ENCODE assay signal across 8 mouse cellular contexts in genomic region chr7:30121308-30122187, GRCm38 (mm10). TPM values are rescaled to one million over a fixed set of nuclear protein-coding genes. Genes with fewer than 3 reads are reported as not detected.
DNase-seq lines count a peak whose midpoint lies in the region; ATAC-seq and TF ChIP-seq lines count a peak whose summit lies in the region.

Gene Zfp382, plus strand, starts transcription at chr7:30121942.

- no peak for TF ChIP-seq EP300 in lung, postnatal 0 days (IDR thresholded peaks at IDR 0.05)

- ATAC-seq in hindbrain, embryonic 11.5 days (ENCODE audit: low FRiP score), result peak; percentile 96
- ATAC-seq in lung, postnatal 0 days, result peak; percentile 98

- H3K4me1 ChIP-seq in hindbrain, embryonic 11.5 days (replicated peaks; ENCODE audit: control insufficient read depth, insufficient read depth, low read length), result no peaks in the 10 kb centered on the region
- no peaks in the 10 kb centered on the region for H3K4me1 ChIP-seq in lung, postnatal 0 days (ENCODE audit: insufficient read depth, low read depth, low read length)

- peak within 1 kb of the TSS; percentile 79 for H3K4me2 ChIP-seq in hindbrain, embryonic 11.5 days (replicated peaks; ENCODE audit: low read depth, low read length)
- peak within 1 kb of the TSS; percentile 86 for H3K4me2 ChIP-seq in lung, postnatal 0 days (replicated peaks; ENCODE audit: low read depth, low read length)

- under 1% methylated on average over 61 of the region's 61 CpGs for WGBS in hindbrain, embryonic 11.5 days
- under 1% methylated on average over 60 of the region's 61 CpGs for WGBS in lung, postnatal 0 days

- peak within 1 kb of the TSS; percentile 64 for H3K4me3 ChIP-seq in hindbrain, embryonic 11.5 days (ENCODE audit: low read depth, low read length)
- H3K4me3 ChIP-seq in lung, postnatal 0 days (ENCODE audit: low read depth, low read length), result peak within 1 kb of the TSS; percentile 66

- TF ChIP-seq CTCF in lung, postnatal 0 days (IDR thresholded peaks at IDR 0.05), result 0 out of 2 replicates have a peak, but pooled peaks have one; percentile 20

- no peaks in the 10 kb centered on the region for H3K9me3 ChIP-seq in hindbrain, embryonic 11.5 days (ENCODE audit: control insufficient read depth, low read length)
- no peaks in the 10 kb centered on the region for H3K9me3 ChIP-seq in lung, postnatal 0 days (ENCODE audit: low read length)

- H3K27ac ChIP-seq in hindbrain, embryonic 11.5 days (ENCODE audit: low read depth, low read length), result peak within 1 kb of the TSS; percentile 74
- 0 out of 2 replicates have a peak within 1 kb of the TSS, but pooled peaks have one; percentile 1 for H3K27ac ChIP-seq in lung, postnatal 0 days (ENCODE audit: low read length)

- peak within 1 kb of the TSS; percentile 69 for H3K9ac ChIP-seq in hindbrain, embryonic 11.5 days (ENCODE audit: low read depth, low read length)
- H3K9ac ChIP-seq in lung, postnatal 0 days (replicated peaks; ENCODE audit: low read depth), result peak within 1 kb of the TSS; percentile 48

- DNase-seq in NIH3T3 (ENCODE audit: low read depth), result peak; percentile 97
- DNase-seq in cerebellum, adult 9-11 months, result peak; percentile 93
- DNase-seq in frontal cortex, adult 2 months (ENCODE audit: extremely low spot score in 1 of 2, low spot score in 1 of 2), result peak; percentile 60 to 91
- DNase-seq in hindbrain, embryonic 11.5 days (ENCODE audit: low spot score), result peak; percentile 95
- peak; percentile 89 to 92 for DNase-seq in layer of hippocampus, postnatal 10 days (ENCODE audit: low spot score in 2 of 2)
- DNase-seq in lung, postnatal 0 days (ENCODE audit: low spot score), result peak; percentile 92
- DNase-seq in ovary, postnatal 10 days (ENCODE audit: low spot score), result peak; percentile 83
- peak; percentile 91 for DNase-seq in thymus, postnatal 0 days (ENCODE audit: low spot score)

- no peaks in the 10 kb centered on the region for H3K36me3 ChIP-seq in hindbrain, embryonic 11.5 days (ENCODE audit: control insufficient read depth, insufficient read depth, low read length)
- H3K36me3 ChIP-seq in lung, postnatal 0 days (ENCODE audit: insufficient read depth, low read length), result no peaks in the 10 kb centered on the region

- no peaks in the 10 kb centered on the region for H3K27me3 ChIP-seq in hindbrain, embryonic 11.5 days (ENCODE audit: control insufficient read depth, insufficient read depth, low read length)
- H3K27me3 ChIP-seq in lung, postnatal 0 days (replicated peaks; ENCODE audit: insufficient read depth, low read length), result no peaks in the 10 kb centered on the region

RNA-seq across cellular contexts. Expression of gene Zfp382, which starts in this region (rescaled TPM):
- polyA plus RNA-seq in frontal cortex, adult 2 months (2012; rRNA removed), result 9.1 and 9.3 TPM in 2 replicates
- polyA plus RNA-seq in hindbrain, embryonic 11.5 days (2014; fragmentation: Nextera tagmentation; extraction: Ambion mirVana), result 5.8 and 7.6 TPM in 2 replicates
- total RNA-seq in layer of hippocampus, postnatal 10 days (2021), result 10 to 100 TPM; 28.0 to 32.8 TPM
- polyA plus RNA-seq in lung, postnatal 0 days (2015; fragmentation: Nextera tagmentation; extraction: Ambion mirVana), result 3.5 and 3.7 TPM in 2 replicates
- polyA plus RNA-seq in thymus, postnatal 0 days (2015; fragmentation: Nextera tagmentation; extraction: Ambion mirVana), result 10.9 and 13.6 TPM in 2 replicates

Comparison
In these comparisons a context has a peak if more than half of its experiments do, and no peak if none do; other contexts are left out.
1. Peak in every context shown above with its lines: DNase-seq, ATAC-seq, H3K4me3 ChIP-seq and H3K27ac ChIP-seq.